Mouse (Mus musculus) thymus, adult 2 months (tissue): Measurements from ENCODE around the gene Hs3st2.

ENCODE experiments used
- CTCF ChIP-seq: fragments of 200-500 bp; IDR thresholded peaks from 2 replicates; pipeline ENCODE4 v1.5.1; 2012; ENCODE audit warnings: mild to moderate bottlenecking, control low read depth, low read length, moderate library complexity, borderline replicate concordance; ENCODE audit not compliant: control insufficient read depth, poor library complexity, insufficient read depth; ENCODE audit errors: extremely low read depth
- POLR2A ChIP-seq: fragments of 200-500 bp; IDR thresholded peaks from 2 replicates; pipeline ENCODE4 v1.6.1; 2012; ENCODE audit warnings: mild to moderate bottlenecking, low read length, control low read depth, moderate library complexity; ENCODE audit not compliant: control insufficient read depth, poor library complexity, insufficient read depth; ENCODE audit errors: extremely low read depth

- TF ChIP-seq POLR2A (no peak), CTCF (no peak)
Observed at GRCm38 (mm10) chr7:121501666-121502065, 110.0 kb downstream of the Hs3st2 start.
